Mouse (Mus musculus): ENCODE results near the gene Lnx1. TPM values are rescaled to one million over a fixed set of nuclear protein-coding genes. Genes with fewer than 3 reads are reported as not detected.
A peak's percentile ranks its signal among the peaks of the same experiment; 100 is the strongest.

The Lnx1 gene
- total and polyA plus RNA-seq, 2 experiments from 2014 or later = 18.7 to 36.9 TPM

DNA sequence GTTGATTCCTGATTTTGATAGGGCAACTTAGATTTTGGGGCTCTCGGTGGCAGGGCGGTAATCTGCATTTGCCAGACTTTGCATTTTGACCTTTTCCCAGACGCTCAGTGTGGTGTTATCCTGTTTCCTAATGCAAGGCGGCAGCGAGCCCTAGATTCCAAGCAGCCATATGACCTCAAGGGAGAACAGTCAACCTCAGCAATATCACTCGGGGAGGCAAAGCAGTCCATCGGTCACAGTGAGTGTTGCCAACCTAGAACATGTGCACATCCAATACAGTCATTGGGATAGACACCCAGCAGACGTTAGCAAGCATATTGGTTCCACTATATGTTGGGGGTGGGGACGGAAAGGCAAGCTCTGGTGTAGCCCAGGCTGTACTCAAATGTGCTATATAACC, 54.5 kb downstream of the Lnx1 start:
- ATAC-seq (ENCODE audit: low FRiP score) (no peak), DNase-seq (ENCODE audit: low spot score) (no peak)
- WGBS = 80% methylated on average over 9 of the region's 9 CpGs
- H3K4me3 ChIP-seq (ENCODE audit: low read depth, low read length) = no peak overlapping the region
- no peaks in the 10 kb centered on the region for H3K27me3 ChIP-seq (ENCODE audit: insufficient read depth, low read length)
- no peak overlapping the region for H3K9ac ChIP-seq (replicated peaks; ENCODE audit: low read length, poor library complexity, severe bottlenecking)
- no peaks in the 10 kb centered on the region for H3K9me3 ChIP-seq (ENCODE audit: low read length)
- H3K36me3 ChIP-seq (ENCODE audit: insufficient read depth, low read length) = no peaks in the 10 kb centered on the region
- no peaks in the 10 kb centered on the region for H3K4me1 ChIP-seq (ENCODE audit: insufficient read depth, low read length)
- no peak overlapping the region for H3K4me2 ChIP-seq (ENCODE audit: low read depth, low read length, poor library complexity, severe bottlenecking)
- H3K27ac ChIP-seq (ENCODE audit: low read depth, low read length) = no peak overlapping the region
- no peak for TF ChIP-seq CTCF (IDR thresholded peaks at IDR 0.05)

GRCm38 (mm10) chr5:74647584-74647984, 55.1 kb downstream of the Lnx1 start:
- WGBS = 68% methylated on average over 5 of the region's 6 CpGs
- TF ChIP-seq CTCF (IDR thresholded peaks at IDR 0.05) = no peak
- no peak overlapping the region for H3K4me3 ChIP-seq (ENCODE audit: low read depth, low read length)

DNA sequence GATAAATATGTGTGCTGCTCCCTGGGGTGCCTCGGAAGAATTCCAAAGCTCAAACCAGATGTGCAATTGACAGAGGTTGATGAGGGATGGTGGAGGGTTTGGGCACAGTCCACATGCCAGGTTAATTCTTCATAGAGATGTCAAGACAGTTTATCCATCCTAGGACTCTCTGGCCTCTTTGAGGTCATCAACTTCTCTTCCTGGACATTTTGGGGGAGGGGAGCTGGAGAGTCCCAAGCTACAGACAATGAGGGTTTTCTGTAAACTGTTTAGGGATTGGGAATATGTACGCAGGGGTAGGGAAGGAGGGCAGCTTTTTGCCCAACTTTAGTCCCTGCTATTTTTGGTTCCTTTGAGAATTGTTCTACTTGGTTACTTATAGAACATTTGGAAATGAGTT, 60.4 kb downstream of the Lnx1 start:
- no peak overlapping the region for H3K9ac ChIP-seq (replicated peaks; ENCODE audit: low read length, poor library complexity, severe bottlenecking)
- no peak overlapping the region for H3K4me2 ChIP-seq (ENCODE audit: low read depth, low read length, poor library complexity, severe bottlenecking)
- no peaks in the 10 kb centered on the region for H3K27me3 ChIP-seq (ENCODE audit: insufficient read depth, low read length)

More at GRCm38 (mm10) chr5:74647584-74647984, 55.1 kb downstream of the Lnx1 start:
- ATAC-seq (ENCODE audit: low FRiP score) (no peak), DNase-seq (ENCODE audit: low spot score) (no peak)
- no peaks in the 10 kb centered on the region for H3K36me3 ChIP-seq (ENCODE audit: insufficient read depth, low read length)
- H3K9me3 ChIP-seq (ENCODE audit: low read length) = no peaks in the 10 kb centered on the region
- no peaks in the 10 kb centered on the region for H3K27me3 ChIP-seq (ENCODE audit: insufficient read depth, low read length)
- H3K27ac ChIP-seq (ENCODE audit: low read depth, low read length) = no peak overlapping the region
- H3K4me2 ChIP-seq (ENCODE audit: low read depth, low read length, poor library complexity, severe bottlenecking) = no peak overlapping the region
- no peak overlapping the region for H3K9ac ChIP-seq (replicated peaks; ENCODE audit: low read length, poor library complexity, severe bottlenecking)
- no peaks in the 10 kb centered on the region for H3K4me1 ChIP-seq (ENCODE audit: insufficient read depth, low read length)

DNA sequence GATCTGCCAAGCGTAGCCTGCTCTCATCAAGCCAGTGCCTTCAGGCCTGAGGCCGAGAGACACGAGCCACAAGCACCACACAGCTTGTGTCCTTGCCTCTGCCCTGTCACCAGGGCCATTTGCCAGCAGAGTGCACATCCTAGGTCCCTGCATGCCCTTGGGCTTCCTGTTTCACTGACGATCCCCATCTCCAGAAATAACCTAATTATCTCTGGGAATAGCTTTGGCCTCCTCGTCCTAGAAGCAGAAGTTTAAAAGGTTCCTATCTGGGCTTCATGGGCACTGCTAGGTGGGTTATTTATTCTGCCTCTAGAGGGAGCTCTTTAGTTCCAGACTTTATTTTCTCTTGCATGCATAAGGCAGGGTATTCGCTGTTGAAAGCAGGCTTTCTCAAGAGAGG, 61.7 kb downstream of the Lnx1 start:
- no peak overlapping the region for H3K4me3 ChIP-seq (ENCODE audit: low read depth, low read length)
- no peak overlapping the region for H3K4me2 ChIP-seq (ENCODE audit: low read depth, low read length, poor library complexity, severe bottlenecking)
- no peak overlapping the region for H3K27ac ChIP-seq (ENCODE audit: low read depth, low read length)
- 46% methylated on average over 6 of the region's 6 CpGs for WGBS
- no peaks in the 10 kb centered on the region for H3K36me3 ChIP-seq (ENCODE audit: insufficient read depth, low read length)
- DNase-seq (ENCODE audit: low spot score) (peak; percentile 40), ATAC-seq (ENCODE audit: low FRiP score) (no peak)
- no peaks in the 10 kb centered on the region for H3K4me1 ChIP-seq (ENCODE audit: insufficient read depth, low read length)
- peak; percentile 62 for TF ChIP-seq CTCF (IDR thresholded peaks at IDR 0.05)
- H3K9ac ChIP-seq (replicated peaks; ENCODE audit: low read length, poor library complexity, severe bottlenecking) = no peak overlapping the region
- no peaks in the 10 kb centered on the region for H3K9me3 ChIP-seq (ENCODE audit: low read length)
- no peaks in the 10 kb centered on the region for H3K27me3 ChIP-seq (ENCODE audit: insufficient read depth, low read length)

More for the DNA sequence above, 60.4 kb downstream of the Lnx1 start:
- no peak overlapping the region for H3K27ac ChIP-seq (ENCODE audit: low read depth, low read length)
- H3K4me3 ChIP-seq (ENCODE audit: low read depth, low read length) = no peak overlapping the region
- ATAC-seq (ENCODE audit: low FRiP score) (no peak), DNase-seq (ENCODE audit: low spot score) (no peak)
- 81% methylated on average over 2 of the region's 2 CpGs for WGBS
- H3K36me3 ChIP-seq (ENCODE audit: insufficient read depth, low read length) = no peaks in the 10 kb centered on the region
- H3K4me1 ChIP-seq (ENCODE audit: insufficient read depth, low read length) = no peaks in the 10 kb centered on the region
- H3K9me3 ChIP-seq (ENCODE audit: low read length) = no peaks in the 10 kb centered on the region
- TF ChIP-seq CTCF (IDR thresholded peaks at IDR 0.05) = no peak

- DNase-seq (ENCODE audit: low spot score) (no peak), ATAC-seq (ENCODE audit: low FRiP score) (no peak)
- no peak for TF ChIP-seq CTCF (IDR thresholded peaks at IDR 0.05)
- no peak overlapping the region for H3K27ac ChIP-seq (ENCODE audit: low read depth, low read length)
- no peaks in the 10 kb centered on the region for H3K4me1 ChIP-seq (ENCODE audit: insufficient read depth, low read length)
- no peaks in the 10 kb centered on the region for H3K27me3 ChIP-seq (ENCODE audit: insufficient read depth, low read length)
- H3K4me2 ChIP-seq (ENCODE audit: low read depth, low read length, poor library complexity, severe bottlenecking) = no peak overlapping the region
- H3K4me3 ChIP-seq (ENCODE audit: low read depth, low read length) = no peak overlapping the region
- no peaks in the 10 kb centered on the region for H3K9me3 ChIP-seq (ENCODE audit: low read length)
- WGBS = 90% methylated on average over 4 of the region's 4 CpGs
- no peak overlapping the region for H3K9ac ChIP-seq (replicated peaks; ENCODE audit: low read length, poor library complexity, severe bottlenecking)
- H3K36me3 ChIP-seq (ENCODE audit: insufficient read depth, low read length) = no peaks in the 10 kb centered on the region
Observed at GRCm38 (mm10) chr5:74640504-74640903, 62.2 kb downstream of the Lnx1 start.

DNA sequence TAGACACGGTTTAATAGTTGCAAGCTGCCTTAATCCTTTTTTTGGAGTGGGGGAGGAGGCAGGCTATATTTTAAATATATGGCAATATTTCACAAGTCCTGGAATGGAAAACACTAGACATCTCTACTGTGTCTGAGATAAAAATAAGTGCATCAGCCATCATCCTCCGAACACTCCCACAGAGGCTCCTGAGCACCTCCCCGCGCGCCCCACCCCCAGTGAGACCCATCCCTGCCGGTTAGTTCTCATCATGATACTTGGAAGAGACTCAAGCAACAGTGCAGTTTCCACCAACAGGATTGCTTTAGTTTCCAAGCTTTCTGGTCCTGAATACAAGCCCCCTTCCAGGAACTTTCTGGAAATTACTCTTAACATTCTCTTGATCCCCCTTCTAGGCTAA, 63.2 kb downstream of the Lnx1 start:
- TF ChIP-seq CTCF (IDR thresholded peaks at IDR 0.05) = no peak
- Histone ChIP-seq H3K36me3 (ENCODE audit: insufficient read depth, low read length) (no peaks in the 10 kb centered on the region), H3K27me3 (ENCODE audit: insufficient read depth, low read length) (no peaks in the 10 kb centered on the region), H3K4me2 (ENCODE audit: low read depth, low read length, poor library complexity, severe bottlenecking) (no peak overlapping the region), H3K9me3 (ENCODE audit: low read length) (no peaks in the 10 kb centered on the region), H3K9ac (replicated peaks; ENCODE audit: low read length, poor library complexity, severe bottlenecking) (no peak overlapping the region), H3K27ac (ENCODE audit: low read depth, low read length) (no peak overlapping the region), H3K4me3 (ENCODE audit: low read depth, low read length) (no peak overlapping the region), H3K4me1 (ENCODE audit: insufficient read depth, low read length) (no peaks in the 10 kb centered on the region)
- ATAC-seq (ENCODE audit: low FRiP score) (no peak), DNase-seq (ENCODE audit: low spot score) (no peak)
- 90% methylated on average over 6 of the region's 6 CpGs for WGBS
